Mouse (Mus musculus) lung, postnatal 4 days (tissue): ENCODE measurements around the gene Rpusd3.
A peak's percentile ranks its signal among the peaks of the same experiment; 100 is the strongest.

ENCODE experiments used
- DNase-seq, 2 experiments: peaks; one replicate each; pipeline ENCODE4 v3.0.0; 2021

The Rpusd3 gene

GRCm38 (mm10) chr6:113384351-113384927 lies 34.7 kb downstream of the Rpusd3 start:
- DNase-seq: no peak

- no peak for DNase-seq
These were observed 38.7 kb downstream of the Rpusd3 start for GRCm38 (mm10) chr6:113380480-113380879.

- DNase-seq: peak in 1 of 2 experiments; percentile 26
These were observed 39.9 kb downstream of the Rpusd3 start for GRCm38 (mm10) chr6:113379246-113379645.

- DNase-seq: peak; percentile 93 to 95
These were observed 41.4 kb downstream of the Rpusd3 start, which contains the start of the genes Tada3 and Arpc4 for GRCm38 (mm10) chr6:113377496-113378385. Gene Tada3, minus strand, starts transcription at chr6:113377883. Gene Arpc4, plus strand, starts transcription at chr6:113378115.

GRCm38 (mm10) chr6:113377172-113377495 lies 42.0 kb downstream of the Rpusd3 start:
- no peak for DNase-seq

GRCm38 (mm10) chr6:113373491-113373890 lies 45.6 kb downstream of the Rpusd3 start:
- no peak for DNase-seq

- no peak for DNase-seq
These were observed 48.8 kb downstream of the Rpusd3 start for GRCm38 (mm10) chr6:113370194-113370929.

GRCm38 (mm10) chr6:113368577-113368976 lies 50.6 kb downstream of the Rpusd3 start:
- DNase-seq: no peak

GRCm38 (mm10) chr6:113368124-113368523 lies 51.0 kb downstream of the Rpusd3 start:
- no peak for DNase-seq

- no peak for DNase-seq
These were observed 51.6 kb downstream of the Rpusd3 start for GRCm38 (mm10) chr6:113367574-113367973.

- no peak for DNase-seq
These were observed 52.5 kb downstream of the Rpusd3 start for GRCm38 (mm10) chr6:113366639-113367038.
